Mouse (Mus musculus): ENCODE data around the gene Cdc42se1.
"Not testable (repeated sequence)": the region's sequence is repeated elsewhere in the genome, so short reads cannot be mapped to it uniquely, and the experiment has no call there.

Gene Cdc42se1

GRCm38 (mm10) chr3:95228148-95228893 is at the start of gene Cdc42se1:
Gene Cdc42se1, plus strand, starts transcription at chr3:95228732.
- peak; percentile 91 for DNase-seq

GRCm38 (mm10) chr3:95178948-95179347 is 49.6 kb upstream of the Cdc42se1 start:
- DNase-seq, result no peak

- no peak for DNase-seq
Measured at GRCm38 (mm10) chr3:95179890-95180289, 48.6 kb upstream of the Cdc42se1 start.

GRCm38 (mm10) chr3:95181841-95182240 is 46.7 kb upstream of the Cdc42se1 start:
- no peak for DNase-seq

GRCm38 (mm10) chr3:95184796-95185577 is 43.5 kb upstream of the Cdc42se1 start:
- no peak for DNase-seq

GRCm38 (mm10) chr3:95186100-95186499 is 42.4 kb upstream of the Cdc42se1 start:
- DNase-seq, result no peak

- DNase-seq, result no peak
Measured at GRCm38 (mm10) chr3:95186888-95187287, 41.6 kb upstream of the Cdc42se1 start.

- no peak for DNase-seq
Measured at GRCm38 (mm10) chr3:95194721-95195135, 33.8 kb upstream of the Cdc42se1 start.

GRCm38 (mm10) chr3:95195772-95196171 is 32.8 kb upstream of the Cdc42se1 start:
- no peak for DNase-seq

- DNase-seq, result no peak
Measured at GRCm38 (mm10) chr3:95199101-95199500, 29.4 kb upstream of the Cdc42se1 start.

- no peak for DNase-seq
Measured at GRCm38 (mm10) chr3:95200132-95200531, 28.4 kb upstream of the Cdc42se1 start.

- no peak for DNase-seq
Measured at GRCm38 (mm10) chr3:95200562-95200961, 28.0 kb upstream of the Cdc42se1 start.

GRCm38 (mm10) chr3:95203880-95204279 is 24.7 kb upstream of the Cdc42se1 start:
- no peak for DNase-seq

- no peak for DNase-seq
Measured at GRCm38 (mm10) chr3:95208286-95208685, 20.2 kb upstream of the Cdc42se1 start.

- no peak for DNase-seq
Measured at GRCm38 (mm10) chr3:95210585-95210984, 17.9 kb upstream of the Cdc42se1 start.

- DNase-seq, result not testable (repeated sequence)
Measured at GRCm38 (mm10) chr3:95212889-95213608, 15.5 kb upstream of the Cdc42se1 start.

GRCm38 (mm10) chr3:95213609-95213975 is 14.9 kb upstream of the Cdc42se1 start:
- DNase-seq, result no peak

- no peak for DNase-seq
Measured at GRCm38 (mm10) chr3:95216655-95217254, 11.8 kb upstream of the Cdc42se1 start.

GRCm38 (mm10) chr3:95217255-95218134 is 11.0 kb upstream of the Cdc42se1 start, which contains the start of gene Gabpb2:
Gene Gabpb2, minus strand, starts transcription at chr3:95217916.
- peak; percentile 93 for DNase-seq

GRCm38 (mm10) chr3:95218466-95219137 is 9.9 kb upstream of the Cdc42se1 start:
- no peak for DNase-seq

- no peak for DNase-seq
Measured at GRCm38 (mm10) chr3:95223041-95223440, 5.5 kb upstream of the Cdc42se1 start.
